Mouse (Mus musculus) gastrocnemius, postnatal 14 days (tissue): Measurements from ENCODE around the gene Fkbp10. TPM values are rescaled to one million over a fixed set of nuclear protein-coding genes. Genes with fewer than 3 reads are reported as not detected.

Source experiments
- DNase-seq: peaks from one replicate; pipeline ENCODE4 v3.0.0; 2021; ENCODE audit warnings: mixed read lengths
- intact Hi-C: fragments of 180-260 bp; cut with DNase I; formaldehyde crosslinking; loops from one replicate; pipeline ENCODE4 v1.15.1; 2025; ENCODE audit warnings: low total_unique reads
- microRNA-seq, 2 experiments: library from miRNA; unstranded; fragments of <30 nt; microRNA quantifications; one replicate each; pipeline ENCODE4 v1.2.0; 2021
- total RNA-seq, 2 experiments: library from RNA; stranded (reverse); gene quantifications; 2 replicates each; pipeline ENCODE4 v1.2.3; 2021

The Fkbp10 gene
- total RNA-seq, 2 experiments from 2014 or later = 26.1 to 31.3 TPM

- intact Hi-C loops = no loop called here
- no peak for DNase-seq
Measured at GRCm38 (mm10) chr11:100441797-100442196, 26.3 kb downstream of the Fkbp10 start, which contains the start of the genes Nt5c3b and Klhl10. Nt5c3b (minus strand) TSS chr11:100441808. Klhl10 (plus strand) TSS chr11:100441917.

- no peak for DNase-seq
- intact Hi-C loops = no loop called here
Measured at GRCm38 (mm10) chr11:100442625-100443024, 27.1 kb downstream of the Fkbp10 start.

- no peak for DNase-seq
- intact Hi-C loops = no loop called here
Measured at GRCm38 (mm10) chr11:100457247-100457646, 41.8 kb downstream of the Fkbp10 start.

GRCm38 (mm10) chr11:100457711-100458110, 42.2 kb downstream of the Fkbp10 start:
- intact Hi-C loops = no loop called here
- no peak for DNase-seq

GRCm38 (mm10) chr11:100462699-100463098, 47.2 kb downstream of the Fkbp10 start:
- intact Hi-C loops = no loop called here
- DNase-seq = no peak

GRCm38 (mm10) chr11:100465229-100465792, 49.8 kb downstream of the Fkbp10 start:
- intact Hi-C loops = no loop called here
- DNase-seq = no peak

- intact Hi-C loops = no loop called here
- DNase-seq = no peak
Measured at GRCm38 (mm10) chr11:100465833-100466232, 50.3 kb downstream of the Fkbp10 start.

- intact Hi-C loops = loop anchor here (2.0 to 5.0 kb wide), 2 partner anchors 47 to 104 kb away; no protein-coding TSS in a partner anchor
- DNase-seq = no peak
Measured at GRCm38 (mm10) chr11:100471352-100472196, 56.1 kb downstream of the Fkbp10 start.

GRCm38 (mm10) chr11:100472197-100472934, 56.9 kb downstream of the Fkbp10 start, which contains the start of gene Klhl11:
Klhl11 (minus strand) TSS chr11:100472741.
- intact Hi-C loops = loop anchor here (2.0 to 5.0 kb wide), 2 partner anchors 48 to 105 kb away; no protein-coding TSS in a partner anchor
- DNase-seq = peak; percentile 90

GRCm38 (mm10) chr11:100472935-100473295, 57.4 kb downstream of the Fkbp10 start:
- DNase-seq = no peak
- intact Hi-C loops = loop anchor here (2.0 to 5.0 kb wide), 2 partner anchors 48 to 106 kb away; no protein-coding TSS in a partner anchor

Small RNA genes lying within 50 kb of the gene (microRNA-seq; reads per million reads assigned to microRNA genes)
- gene Gm27374 = 0 reads per million in 2 experiments

Other genes with a start within 250 kb of the Fkbp10 start
- gene Krt9, start 222.5 kb upstream of the Fkbp10 start, total RNA-seq = not detected
- gene Krt14, start 208.1 kb upstream of the Fkbp10 start, total RNA-seq = not detected
- not detected for gene Krt16, start 166.8 kb upstream of the Fkbp10 start, total RNA-seq
- not detected for gene Krt17, start 154.7 kb upstream of the Fkbp10 start, total RNA-seq
- gene Krt42, start 145.8 kb upstream of the Fkbp10 start, total RNA-seq = not detected
- gene Eif1, start 95.8 kb upstream of the Fkbp10 start, total RNA-seq = 100 to 1,000 TPM; 781 to 791 TPM
- gene Gast, start 81.3 kb upstream of the Fkbp10 start, total RNA-seq = not detected
- under 1 TPM; 0.66 to 0.82 TPM for gene Hap1, start 59.6 kb upstream of the Fkbp10 start, total RNA-seq
- gene Jup, start 17.9 kb upstream of the Fkbp10 start, total RNA-seq = 10 to 100 TPM; 88.5 to 89.4 TPM
- 10 to 100 TPM; 10.9 to 12.0 TPM for gene P3h4, start 861 bp upstream of the Fkbp10 start, total RNA-seq
- 10 to 100 TPM; 13.2 to 13.3 TPM for gene Nt5c3b, start 26.1 kb downstream of the Fkbp10 start, total RNA-seq
- under 1 TPM; 0.33 to 0.43 TPM for gene Klhl10, start 26.2 kb downstream of the Fkbp10 start, total RNA-seq
- 1 to 10 TPM; 6.5 to 6.9 TPM for gene Klhl11, start 57.0 kb downstream of the Fkbp10 start, total RNA-seq
- gene Acly, start 112.3 kb downstream of the Fkbp10 start, total RNA-seq = 10 to 100 TPM; 16.4 to 19.9 TPM
- under 1 TPM; 0.14 to 0.16 TPM for gene Ttc25, start 129.9 kb downstream of the Fkbp10 start, total RNA-seq
- 10 to 100 TPM; 10.7 to 32.2 TPM for gene Cnp, start 159.2 kb downstream of the Fkbp10 start, total RNA-seq
- 10 to 100 TPM; 21.2 to 23.4 TPM for gene Nkiras2, start 203.5 kb downstream of the Fkbp10 start, total RNA-seq
- gene Dnajc7, start 204.5 kb downstream of the Fkbp10 start, total RNA-seq = 100 to 1,000 TPM; 143 to 179 TPM